Mouse (Mus musculus) left cerebral cortex, postnatal 25 days (tissue): ENCODE measurements at regions not wholly inside any gene's neighbourhood (a gene's known extent, or its start where the extent isn't known, plus 50 kb on each side); places are given as distances from the start of the nearest gene placed in this dataset.

Experiments
- DNase-seq, 2 experiments: peaks; one replicate each; pipeline ENCODE4 v3.0.0; 2022; ENCODE audit warnings: low spot score in 2 of 2, mixed read lengths in 1 of 2
- intact Hi-C: fragments of 180-260 bp; cut with DNase I; formaldehyde crosslinking; loops from one replicate; pipeline ENCODE4 v1.15.1; 2025

DNA sequence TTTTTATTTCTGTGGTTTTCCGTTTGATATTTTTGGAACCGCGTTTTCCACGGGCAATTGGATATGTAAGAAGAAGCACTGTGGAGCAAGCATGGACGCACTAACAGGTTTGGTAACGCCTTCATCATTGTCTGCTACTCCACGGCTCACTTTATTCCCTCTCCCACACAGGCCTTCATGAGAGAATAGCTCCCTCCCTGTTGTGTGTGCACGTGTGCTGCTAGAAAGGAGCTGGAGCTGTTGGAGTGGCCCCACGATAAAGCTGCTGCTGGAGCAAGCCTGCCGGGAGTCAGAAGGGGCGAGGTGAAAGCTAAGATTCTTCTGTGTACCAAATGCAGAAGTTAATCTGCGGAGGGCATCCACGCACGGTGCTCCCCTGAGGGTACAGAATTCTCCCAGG lies 224.8 kb downstream of the 3110018I06Rik start:
- peak in 1 of 2 experiments; percentile 9 for DNase-seq
- intact Hi-C loops, result no loop called here

- no peak for DNase-seq
- intact Hi-C loops, result no loop called here
Observed at GRCm38 (mm10) chr12:107714846-107715245, 226.4 kb downstream of the 3110018I06Rik start.

DNA sequence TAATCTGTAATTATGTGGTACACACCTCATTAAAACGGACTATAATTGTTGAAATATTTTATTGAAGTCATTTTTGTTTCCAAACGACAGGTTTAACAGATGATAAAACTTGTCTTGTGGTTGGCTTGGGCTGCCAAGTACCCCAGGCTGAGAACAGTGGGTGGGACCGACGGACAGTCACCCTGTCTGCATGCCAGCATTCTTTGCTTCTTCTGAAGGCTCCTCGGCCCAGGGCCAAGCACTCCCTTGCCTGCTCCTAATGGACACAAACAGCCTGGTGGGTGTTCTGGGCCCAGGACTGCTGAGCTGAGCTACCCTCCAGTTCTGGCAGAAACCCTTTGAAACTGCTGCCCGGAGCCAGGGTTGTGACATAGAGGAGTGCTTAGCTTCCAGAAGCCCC lies 227.4 kb downstream of the 3110018I06Rik start:
- intact Hi-C loops, result no loop called here
- DNase-seq, result no peak

DNA sequence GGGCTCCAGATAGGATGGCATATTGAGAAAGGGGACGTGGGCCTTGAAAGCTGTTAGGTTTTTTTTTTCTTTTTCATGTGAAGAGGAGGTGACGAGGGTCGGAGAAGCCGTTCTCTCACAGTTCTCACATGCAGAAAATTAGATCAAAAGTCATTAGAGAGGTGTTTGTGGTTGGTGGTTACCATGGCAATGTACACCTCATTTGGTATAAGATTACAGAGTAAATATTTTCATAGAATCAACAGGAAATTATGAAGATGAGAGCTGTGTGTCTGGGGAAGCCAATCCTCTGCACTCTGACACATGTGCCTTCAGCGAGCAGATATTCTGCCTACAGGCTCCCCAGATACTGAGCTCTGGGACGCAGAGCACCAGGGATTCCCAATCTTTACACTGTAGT lies 232.5 kb downstream of the 3110018I06Rik start:
- intact Hi-C loops, result no loop called here
- no peak for DNase-seq

DNA sequence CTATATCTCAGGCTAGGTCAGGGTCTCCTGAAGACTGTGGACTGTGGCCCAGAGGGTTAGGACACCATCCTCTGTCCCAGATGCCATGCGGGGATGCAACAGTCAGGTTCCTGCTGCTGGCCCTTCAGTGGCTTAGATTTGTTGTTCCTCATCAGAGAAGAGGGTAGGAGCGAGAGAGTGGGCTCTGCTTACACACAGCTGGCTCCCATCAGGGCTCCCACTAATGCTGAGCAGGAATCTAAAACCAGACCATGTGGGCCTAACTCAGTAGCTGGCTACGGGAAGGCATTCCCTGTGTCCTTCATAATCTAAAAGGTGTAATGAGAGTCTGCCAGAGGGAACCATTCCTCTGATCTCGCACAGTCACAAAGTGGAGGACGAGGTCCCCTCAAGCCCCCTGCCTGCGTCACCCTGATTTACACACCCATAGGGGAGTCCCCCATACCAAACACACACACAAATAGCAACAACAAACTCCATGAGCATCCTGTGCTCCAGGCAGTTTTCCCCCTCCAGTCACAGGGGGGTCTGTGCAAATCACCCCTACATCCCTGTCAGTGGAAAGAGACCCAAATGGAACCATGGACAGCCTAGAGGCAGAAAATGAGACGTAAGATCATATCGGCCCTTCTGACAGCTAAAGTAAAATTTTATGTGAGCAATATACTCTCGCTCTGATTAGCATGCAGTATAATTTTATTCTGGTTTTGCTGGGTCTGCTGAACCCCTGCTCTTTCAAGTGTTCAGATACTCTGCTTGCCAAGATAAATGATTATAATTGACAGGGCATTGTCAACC lies 234.8 kb downstream of the 3110018I06Rik start:
- intact Hi-C loops, result no loop called here
- DNase-seq, result no peak

- intact Hi-C loops, result no loop called here
Observed at GRCm38 (mm10) chr12:107723860-107724320, 235.5 kb downstream of the 3110018I06Rik start.

DNA sequence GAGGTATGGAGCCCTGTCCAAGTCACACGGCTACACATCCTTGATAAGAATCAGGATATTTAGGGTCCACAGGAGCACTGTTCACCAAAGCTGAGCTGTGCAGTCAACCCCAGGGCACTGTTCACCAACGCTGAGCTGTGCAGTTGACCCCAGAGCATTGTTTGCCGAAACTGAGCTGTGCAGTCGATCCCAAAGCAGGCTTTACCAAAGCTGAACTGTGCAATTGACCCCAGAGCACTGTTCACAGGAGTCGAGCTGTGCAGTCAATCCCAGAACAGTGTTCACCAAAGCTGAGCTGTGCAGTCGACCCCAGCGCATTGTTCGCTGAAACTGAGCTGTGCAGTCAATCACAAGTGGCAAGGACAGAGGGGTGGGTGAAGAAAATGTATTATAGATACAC lies 236.0 kb downstream of the 3110018I06Rik start:
- intact Hi-C loops, result no loop called here

More at GRCm38 (mm10) chr12:107723860-107724320, 235.5 kb downstream of the 3110018I06Rik start:
- DNase-seq, result no peak

DNA sequence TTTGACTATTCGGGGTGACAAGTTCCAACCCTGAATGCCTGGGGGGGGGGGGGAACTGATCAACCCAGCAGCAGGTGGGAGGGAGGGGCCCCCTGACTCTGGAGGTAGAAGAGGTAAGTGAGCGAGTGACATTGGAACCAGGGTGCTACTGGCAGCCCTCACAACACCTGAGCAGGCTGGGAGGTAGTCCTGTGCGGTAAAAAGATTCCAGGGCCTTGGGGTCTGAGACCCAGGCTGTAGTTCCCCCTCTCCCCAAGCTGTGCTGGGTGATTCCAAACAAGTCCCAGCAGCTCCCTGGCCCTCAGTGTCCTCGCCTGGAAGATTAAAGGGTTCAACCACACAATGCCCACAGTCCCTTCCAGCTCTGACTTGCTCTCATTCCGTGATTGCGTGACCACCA lies 240.4 kb downstream of the 3110018I06Rik start:
- intact Hi-C loops, result no loop called here
- DNase-seq, result no peak

More for the DNA sequence above, 236.0 kb downstream of the 3110018I06Rik start:
- no peak for DNase-seq

DNA sequence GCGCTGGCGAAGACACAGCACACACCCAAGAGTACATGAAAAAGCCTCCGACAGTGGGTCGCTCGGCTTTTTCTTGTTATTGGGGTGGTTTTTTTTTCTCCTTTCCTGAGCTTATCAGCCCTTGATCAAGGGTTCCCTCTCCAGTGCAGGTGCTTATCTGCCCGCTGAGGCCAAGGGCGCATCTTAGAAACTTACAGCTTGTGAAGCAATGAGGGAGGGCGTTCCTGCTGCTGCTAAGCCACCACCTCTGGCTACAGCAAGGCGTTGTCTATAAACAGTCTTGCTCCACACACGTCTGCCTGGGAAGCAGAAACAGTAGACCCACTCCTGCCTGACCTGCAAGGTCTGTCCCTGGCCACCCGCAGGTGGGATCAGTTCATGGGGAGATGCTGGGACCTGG lies 240.9 kb downstream of the 3110018I06Rik start:
- intact Hi-C loops, result no loop called here
- DNase-seq, result no peak

DNA sequence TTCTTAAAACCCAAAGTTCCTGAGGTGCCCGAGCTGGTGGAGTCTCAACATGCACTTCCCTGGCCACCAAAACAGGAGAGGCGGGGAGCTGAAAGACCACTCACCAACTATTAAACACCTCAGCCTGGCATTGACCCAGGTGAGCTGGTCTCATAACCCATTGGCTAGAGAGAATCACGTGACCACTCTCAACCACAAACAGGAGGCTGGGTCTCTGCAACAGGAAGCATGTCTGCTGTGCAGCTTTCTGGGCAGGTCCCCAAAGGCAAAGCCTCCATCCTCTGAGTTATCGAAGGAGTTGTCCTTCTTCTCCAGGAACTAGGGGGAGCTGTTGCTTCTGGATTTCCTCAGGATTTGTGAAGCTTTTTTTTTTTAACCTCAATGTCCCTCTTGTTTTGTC lies 242.5 kb downstream of the 3110018I06Rik start:
- no peak for DNase-seq
- intact Hi-C loops, result no loop called here

DNA sequence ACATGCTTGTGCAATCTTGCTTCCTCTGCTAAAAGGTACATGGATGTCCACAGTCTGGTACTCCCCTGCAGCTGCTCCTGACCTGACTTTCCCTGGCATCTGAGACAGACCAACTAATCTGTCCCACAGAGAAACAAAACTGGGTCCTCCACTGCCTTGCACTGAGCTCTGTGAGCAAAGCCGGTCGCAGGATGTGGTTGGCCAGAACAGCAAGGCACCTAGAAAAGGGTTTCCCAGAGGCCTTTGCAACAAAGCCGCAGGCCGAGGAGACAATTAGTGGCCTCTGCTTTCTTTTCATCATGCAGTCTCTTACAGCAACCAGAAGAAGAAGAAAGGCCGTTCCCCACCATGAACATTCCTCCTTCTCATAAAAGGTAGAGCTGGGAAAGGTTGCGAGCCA lies 246.1 kb downstream of the 3110018I06Rik start:
- intact Hi-C loops, result no loop called here
- DNase-seq, result no peak

DNA sequence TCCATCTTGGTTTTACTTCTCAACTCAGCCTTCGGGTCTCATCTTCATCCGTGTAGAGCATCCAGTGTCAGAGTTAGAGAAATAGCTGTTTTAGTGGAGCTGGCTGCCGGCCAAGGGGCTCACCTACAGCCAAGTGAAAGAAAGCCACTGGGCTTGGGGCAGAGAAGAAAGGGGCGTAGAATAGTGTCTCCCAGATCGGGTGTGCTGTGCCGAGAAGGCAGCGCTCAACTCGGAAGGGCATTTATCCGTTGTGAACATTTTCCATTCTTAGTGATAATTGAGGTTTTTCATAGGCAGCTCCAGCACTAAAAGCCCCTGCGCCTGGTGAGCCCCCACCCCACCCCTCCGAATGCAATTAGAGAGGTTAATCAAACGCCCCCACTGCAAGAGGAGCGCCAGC lies 254.2 kb downstream of the 3110018I06Rik start:
- intact Hi-C loops, result no loop called here
- DNase-seq, result no peak

DNA sequence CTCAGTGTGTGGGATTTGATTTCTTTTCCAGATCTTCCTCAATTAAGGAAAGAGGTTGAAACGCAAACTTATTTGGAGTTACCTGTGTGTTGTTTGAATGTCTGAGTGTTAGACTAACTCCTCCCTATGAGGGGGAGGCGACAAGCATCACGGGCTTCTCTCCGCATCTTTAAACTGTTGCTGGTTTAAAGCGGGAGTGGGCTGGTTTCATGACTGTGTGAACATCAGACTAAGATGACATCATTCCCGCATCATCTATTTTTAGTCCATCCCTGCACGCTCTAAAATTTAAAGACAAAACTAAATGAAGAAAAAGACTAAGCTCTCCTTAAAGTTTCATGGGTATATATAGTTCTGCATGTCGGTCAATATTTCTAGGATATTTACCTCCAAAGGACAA lies 256.4 kb downstream of the 3110018I06Rik start:
- intact Hi-C loops, result no loop called here
- DNase-seq, result peak in 1 of 2 experiments; percentile 65

- DNase-seq, result no peak
- intact Hi-C loops, result no loop called here
Observed at GRCm38 (mm10) chr12:107748481-107749380, 254.7 kb downstream of the Bcl11b start.

DNA sequence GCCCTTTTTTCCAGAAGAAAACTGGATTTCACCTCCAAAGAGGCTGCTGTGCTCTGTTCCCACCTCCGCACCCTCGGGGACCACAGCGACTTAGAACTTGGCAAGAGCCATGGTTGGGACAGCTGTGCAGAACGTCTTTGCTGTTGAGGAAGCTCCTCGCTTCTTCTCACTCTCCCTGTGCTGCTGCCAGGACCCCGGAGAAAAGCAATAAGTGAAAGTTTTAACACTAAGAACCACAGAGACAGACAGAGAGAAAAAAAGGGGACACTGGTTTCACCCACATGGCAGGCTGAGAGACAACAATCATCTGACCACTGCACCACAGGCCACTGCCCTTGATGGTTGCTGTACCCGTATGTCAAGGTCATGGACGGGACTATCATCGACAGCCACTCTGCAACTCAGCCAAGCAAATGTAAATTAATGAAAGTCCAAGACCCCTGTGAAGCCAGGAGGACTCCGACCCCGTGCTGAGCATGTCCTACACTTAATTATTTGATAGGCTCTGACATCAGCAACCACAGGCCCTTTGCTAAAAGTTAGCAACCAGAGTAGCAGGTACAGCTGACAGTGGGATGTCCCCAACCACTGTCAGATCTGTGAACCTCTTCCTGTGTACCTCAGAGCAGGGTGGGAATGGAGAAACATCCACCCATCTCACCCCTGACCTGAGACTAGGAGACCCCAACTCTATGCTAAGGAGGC lies 253.9 kb downstream of the Bcl11b start:
- intact Hi-C loops, result no loop called here
- peak in 1 of 2 experiments; percentile 48 for DNase-seq

DNA sequence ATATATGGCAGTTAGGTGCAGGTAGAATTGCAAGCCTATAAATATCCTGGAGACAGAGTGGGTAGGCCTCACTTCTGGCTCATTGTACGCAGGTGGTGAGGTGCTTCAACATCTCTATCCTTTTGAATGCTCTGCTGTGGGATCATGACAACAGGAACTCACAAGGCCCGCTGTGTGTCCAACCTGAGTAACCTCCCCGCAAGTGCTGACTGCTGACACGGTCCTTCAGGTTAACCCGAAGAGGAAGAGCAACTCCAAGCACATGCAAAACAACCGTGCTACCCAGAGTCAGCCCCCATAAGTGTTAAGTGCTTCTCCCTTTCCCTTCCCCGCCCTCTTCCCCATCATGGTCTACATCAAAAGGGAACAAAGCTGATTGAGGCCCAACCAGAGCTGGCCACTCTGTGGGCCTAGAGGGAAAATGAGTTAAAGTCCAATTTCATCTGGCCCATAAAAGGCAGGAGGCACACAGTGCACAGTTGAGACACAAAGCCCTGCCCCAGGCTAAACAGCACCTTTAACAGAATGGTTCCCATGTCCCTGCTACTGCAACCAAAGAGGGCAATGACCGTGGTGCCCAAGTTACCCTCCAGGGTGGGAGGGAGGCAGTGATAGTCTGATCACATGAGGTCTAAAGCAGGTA lies 253.0 kb downstream of the Bcl11b start:
- intact Hi-C loops, result no loop called here
- no peak for DNase-seq

DNA sequence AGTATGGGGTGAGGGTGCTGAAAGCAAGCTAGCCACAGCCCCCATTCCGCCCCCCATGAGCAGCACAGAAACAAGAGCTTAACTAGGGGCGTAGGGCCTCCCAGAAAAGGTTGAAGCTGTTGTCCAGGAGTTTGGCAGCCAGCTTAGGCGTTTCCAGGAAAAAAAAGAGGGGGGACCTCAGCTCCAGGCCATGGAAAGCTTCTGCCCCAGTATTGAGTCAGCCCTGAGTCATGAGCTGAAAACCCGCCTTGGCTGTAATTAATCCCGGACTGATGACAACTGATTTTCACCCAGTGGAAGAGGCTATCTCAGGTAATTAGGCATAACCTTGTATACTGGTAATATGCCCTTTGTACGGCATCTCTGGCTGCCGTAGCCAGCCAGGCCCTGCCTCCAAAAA lies 251.3 kb downstream of the Bcl11b start:
- intact Hi-C loops, result no loop called here
- DNase-seq, result no peak

DNA sequence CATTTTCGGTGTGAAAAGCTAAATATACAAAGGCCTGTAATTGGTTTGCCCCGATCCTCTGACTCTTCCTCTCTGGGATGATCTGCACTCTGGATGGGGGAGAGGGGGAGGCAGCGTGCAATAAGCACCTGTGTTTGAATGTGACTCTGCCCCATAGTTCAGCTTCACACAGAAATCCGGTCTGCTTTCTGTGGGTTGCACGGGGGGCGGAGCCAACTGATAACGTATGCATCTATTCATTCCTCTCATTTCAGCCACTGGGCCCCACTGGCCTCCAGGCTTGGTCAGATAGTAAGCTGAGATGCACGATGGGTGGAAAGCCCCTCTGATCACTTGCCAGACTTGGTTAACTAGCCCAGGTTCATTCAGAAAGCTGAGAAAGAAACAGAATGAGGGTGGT lies 250.8 kb downstream of the Bcl11b start:
- no peak for DNase-seq
- intact Hi-C loops, result no loop called here

DNA sequence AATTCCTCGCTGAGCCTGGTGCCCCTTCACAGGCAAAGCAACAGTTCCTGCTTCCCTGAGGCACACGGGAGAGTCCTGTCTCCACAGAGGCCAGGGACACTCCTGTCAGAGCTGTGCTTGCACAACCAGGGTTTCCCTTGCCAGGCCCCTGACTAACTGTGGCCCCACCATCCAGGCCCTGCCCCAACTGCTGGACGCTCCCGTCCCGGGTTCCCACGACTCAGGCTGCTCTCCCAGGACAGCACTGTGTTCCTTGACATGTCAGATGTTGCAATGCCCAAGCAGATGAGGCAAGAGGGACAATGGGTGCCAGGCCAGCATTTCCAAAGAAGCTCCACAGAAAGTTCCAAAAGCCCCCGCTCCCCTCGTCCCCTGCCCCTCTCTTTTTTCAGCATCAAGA lies 250.4 kb downstream of the Bcl11b start:
- intact Hi-C loops, result no loop called here

GRCm38 (mm10) chr12:107753536-107753935 lies 249.9 kb downstream of the Bcl11b start:
- no peak for DNase-seq
- intact Hi-C loops, result no loop called here

More for the DNA sequence above, 250.4 kb downstream of the Bcl11b start:
- DNase-seq, result no peak
